Comparison of ENCODE assay signal across 10 mouse cellular contexts in the genomic region with DNA sequence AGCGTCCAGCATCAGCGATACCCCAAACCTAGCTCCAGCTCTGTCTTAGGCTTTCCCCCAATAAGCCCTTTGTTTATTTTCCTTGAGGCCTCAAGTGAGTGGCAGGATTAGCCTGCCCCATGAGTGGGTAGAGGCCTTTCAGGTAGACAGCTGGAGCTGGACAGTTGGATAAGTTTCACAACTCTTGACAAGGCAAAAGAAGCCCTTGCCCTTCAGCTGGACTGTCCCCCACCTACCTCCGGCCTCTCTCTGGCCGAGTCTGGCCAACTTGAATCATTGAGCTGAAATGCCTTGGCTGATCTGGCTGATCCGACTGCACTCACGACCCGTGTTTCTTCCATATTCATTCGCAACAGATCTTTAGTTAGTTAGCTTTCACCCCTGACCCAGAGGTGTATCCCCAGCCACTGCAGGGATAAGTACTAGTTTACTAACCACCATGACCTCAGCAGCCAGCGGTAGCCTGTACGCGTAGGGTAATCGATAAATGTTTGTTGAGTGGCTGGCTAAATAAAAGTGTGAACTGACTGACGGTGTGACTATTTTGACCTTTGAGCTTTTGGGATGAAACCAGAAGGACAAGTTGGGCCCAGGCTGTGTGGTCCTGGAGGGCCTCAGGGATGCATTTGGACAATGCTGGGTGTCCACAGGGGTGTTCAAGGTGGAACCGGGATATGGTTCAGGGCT. TPM values are rescaled to one million over a fixed set of nuclear protein-coding genes. Genes with fewer than 3 reads are reported as not detected.
DNase-seq lines count a peak whose midpoint lies in the region; ATAC-seq and TF ChIP-seq lines count a peak whose summit lies in the region.
"Had no signal": no experiment of that assay in that cellular context is flagged by ENCODE, and none has a peak within 500 bp of the region (broad histone marks: within the 10 kb centered on the region; RNA-seq: fewer than 3 reads in every experiment).

No protein-coding gene starts in this region.

- no peak for TF ChIP-seq CTCF in lung, embryonic 14.5 days (IDR thresholded peaks at IDR 0.05; ENCODE audit: low read depth)

- ATAC-seq in heart, embryonic 11.5 days (replicated peaks; ENCODE audit: insufficient number of reproducible peaks, low FRiP score, low TSS enrichment) = no peak
- ATAC-seq in lung, embryonic 14.5 days (ENCODE audit: insufficient read depth) = 0 out of 2 replicates have a peak, but pooled peaks have one; percentile 10
- peak; percentile 26 for ATAC-seq in intestine, embryonic 15.5 days
- ATAC-seq in stomach, embryonic 15.5 days (ENCODE audit: insufficient read depth, low FRiP score, low read depth) = no peak

- peaks cover 6% of the 10 kb centered on the region for H3K4me1 ChIP-seq in heart, embryonic 11.5 days (ENCODE audit: control insufficient read depth, insufficient read depth, low read length)
- no peaks in the 10 kb centered on the region for H3K4me1 ChIP-seq in lung, embryonic 14.5 days (ENCODE audit: insufficient read depth)
- no peaks in the 10 kb centered on the region for H3K4me1 ChIP-seq in intestine, embryonic 15.5 days (replicated peaks)
- peaks cover 9% of the 10 kb centered on the region; the same call in 1 of the 2 replicates for H3K4me1 ChIP-seq in stomach, embryonic 15.5 days

- no peaks in the 10 kb centered on the region for H3K36me3 ChIP-seq in heart, embryonic 11.5 days (ENCODE audit: control insufficient read depth, insufficient read depth, low read length)
- H3K36me3 ChIP-seq in lung, embryonic 14.5 days (ENCODE audit: insufficient read depth) = no peaks in the 10 kb centered on the region
- no peaks in the 10 kb centered on the region for H3K36me3 ChIP-seq in intestine, embryonic 15.5 days
- no peaks in the 10 kb centered on the region for H3K36me3 ChIP-seq in stomach, embryonic 15.5 days
- H3K36me3 ChIP-seq: forebrain, embryonic 12.5 days had no signal

- H3K4me3 ChIP-seq in heart, embryonic 11.5 days (ENCODE audit: low read depth, low read length) = no peak overlapping the region
- peak overlapping the region; percentile 33 for H3K4me3 ChIP-seq in lung, embryonic 14.5 days (ENCODE audit: low read depth, low read length)
- peak overlapping the region; percentile 37 for H3K4me3 ChIP-seq in intestine, embryonic 15.5 days (replicated peaks)
- peak overlapping the region; percentile 40 for H3K4me3 ChIP-seq in stomach, embryonic 15.5 days (replicated peaks)

- 77% methylated on average over 14 of the region's 14 CpGs for WGBS in heart, embryonic 11.5 days (ENCODE audit: insufficient replicate concordance)
- WGBS in lung, embryonic 14.5 days = 42% methylated on average over 14 of the region's 14 CpGs
- 59% methylated on average over 14 of the region's 14 CpGs for WGBS in intestine, embryonic 15.5 days
- 58% methylated on average over 14 of the region's 14 CpGs for WGBS in stomach, embryonic 15.5 days

- no peak overlapping the region for H3K9ac ChIP-seq in heart, embryonic 11.5 days (ENCODE audit: low read depth, low read length)
- H3K9ac ChIP-seq in lung, embryonic 14.5 days = 0 out of 2 replicates have a peak overlapping the region, but pooled peaks have one; percentile 14
- peak overlapping the region; percentile 29; the same call in 1 of the 2 replicates for H3K9ac ChIP-seq in intestine, embryonic 15.5 days
- H3K9ac ChIP-seq in stomach, embryonic 15.5 days = no peak overlapping the region
- H3K9ac ChIP-seq: forebrain, embryonic 12.5 days had no signal

- no peak for DNase-seq in heart, adult 11 months
- DNase-seq in lung, embryonic 14.5 days = no peak
- no peak for DNase-seq in lung, postnatal 36 days
- no peak for DNase-seq in Muller cell, postnatal 12 days (ENCODE audit: inconsistent ontology term)
- DNase-seq in ovary, adult 18-20 months (ENCODE audit: low spot score) = no peak
- DNase-seq: left cerebral cortex, postnatal 4 days had no signal

- H3K4me2 ChIP-seq in heart, embryonic 11.5 days = peak overlapping the region; percentile 79
- peak overlapping the region; percentile 61 for H3K4me2 ChIP-seq in lung, embryonic 14.5 days
- peak overlapping the region; percentile 61 for H3K4me2 ChIP-seq in intestine, embryonic 15.5 days (replicated peaks)
- H3K4me2 ChIP-seq in stomach, embryonic 15.5 days = peak overlapping the region; percentile 55

- peaks cover 10% of the 10 kb centered on the region for H3K27me3 ChIP-seq in heart, embryonic 11.5 days (ENCODE audit: control insufficient read depth, insufficient read depth, low read length)
- no peaks in the 10 kb centered on the region for H3K27me3 ChIP-seq in lung, embryonic 14.5 days (ENCODE audit: insufficient read depth, low read length)
- 0 out of 2 replicates have a peak, but pooled peaks cover 5% of the 10 kb centered on the region for H3K27me3 ChIP-seq in intestine, embryonic 15.5 days (replicated peaks)
- H3K27me3 ChIP-seq in stomach, embryonic 15.5 days (replicated peaks) = no peaks in the 10 kb centered on the region

- no peak overlapping the region for H3K27ac ChIP-seq in heart, embryonic 11.5 days (ENCODE audit: low read depth, low read length)
- peak overlapping the region; percentile 86 for H3K27ac ChIP-seq in lung, embryonic 14.5 days (ENCODE audit: low read depth)
- H3K27ac ChIP-seq in intestine, embryonic 15.5 days = peak overlapping the region; percentile 86
- peak overlapping the region; percentile 91 for H3K27ac ChIP-seq in stomach, embryonic 15.5 days
- H3K27ac ChIP-seq: forebrain, embryonic 12.5 days had no signal

- H3K9me3 ChIP-seq in heart, embryonic 11.5 days (replicated peaks; ENCODE audit: control insufficient read depth, low read length) = no peaks in the 10 kb centered on the region
- H3K9me3 ChIP-seq in lung, embryonic 14.5 days (ENCODE audit: low read depth, low read length) = no peaks in the 10 kb centered on the region
- H3K9me3 ChIP-seq in intestine, embryonic 15.5 days = no peaks in the 10 kb centered on the region
- H3K9me3 ChIP-seq in stomach, embryonic 15.5 days = no peaks in the 10 kb centered on the region

RNA-seq across cellular contexts. Expression of a gene that starts 0.7 kb away (rescaled TPM):
- 0.16 and 0.45 TPM in 2 replicates for polyA plus RNA-seq in heart, embryonic 11.5 days (2014; fragmentation: Nextera tagmentation; extraction: Ambion mirVana)
- 3.3 and 3.6 TPM in 2 replicates for polyA plus RNA-seq in lung, embryonic 14.5 days (2014; fragmentation: Nextera tagmentation; extraction: Ambion mirVana)
- polyA plus RNA-seq in intestine, embryonic 15.5 days (2015; fragmentation: Nextera tagmentation; extraction: Ambion mirVana) = 10.7 and 14.3 TPM in 2 replicates
- 8.7 and 10.1 TPM in 2 replicates for polyA plus RNA-seq in stomach, embryonic 15.5 days (2015; fragmentation: Nextera tagmentation; extraction: Ambion mirVana)
- polyA plus RNA-seq: forebrain, embryonic 12.5 days had no signal

RNA-seq across cellular contexts. Expression of a gene that starts 17.8 kb away (rescaled TPM):
- 0.31 and 0.39 TPM in 2 replicates for polyA plus RNA-seq in heart, embryonic 11.5 days (2014; fragmentation: Nextera tagmentation; extraction: Ambion mirVana)
- 9.0 and 10.3 TPM in 2 replicates for polyA plus RNA-seq in lung, embryonic 14.5 days (2014; fragmentation: Nextera tagmentation; extraction: Ambion mirVana)
- 73.5 and 80.3 TPM in 2 replicates for polyA plus RNA-seq in intestine, embryonic 15.5 days (2015; fragmentation: Nextera tagmentation; extraction: Ambion mirVana)
- polyA plus RNA-seq in stomach, embryonic 15.5 days (2015; fragmentation: Nextera tagmentation; extraction: Ambion mirVana) = 30.4 and 33.8 TPM in 2 replicates

RNA-seq across cellular contexts. Expression of a gene that starts 54.7 kb away (rescaled TPM):
- polyA plus RNA-seq in heart, embryonic 11.5 days (2014; fragmentation: Nextera tagmentation; extraction: Ambion mirVana) = 34.6 and 40.9 TPM in 2 replicates
- polyA plus RNA-seq in lung, embryonic 14.5 days (2014; fragmentation: Nextera tagmentation; extraction: Ambion mirVana) = 52.7 and 54.2 TPM in 2 replicates
- 22.5 and 23.7 TPM in 2 replicates for polyA plus RNA-seq in intestine, embryonic 15.5 days (2015; fragmentation: Nextera tagmentation; extraction: Ambion mirVana)
- 20.6 and 22.9 TPM in 2 replicates for polyA plus RNA-seq in stomach, embryonic 15.5 days (2015; fragmentation: Nextera tagmentation; extraction: Ambion mirVana)

Comparison
In these comparisons a context has a peak if more than half of its experiments do, and no peak if none do; other contexts are left out.
1. ATAC-seq: peak in lung, embryonic 14.5 days (single experiment) and intestine, embryonic 15.5 days (single experiment); none in heart, embryonic 11.5 days (single experiment) and stomach, embryonic 15.5 days (single experiment).
2. H3K9ac ChIP-seq: peak in lung, embryonic 14.5 days (single experiment) and intestine, embryonic 15.5 days (single experiment); none in heart, embryonic 11.5 days (single experiment) and stomach, embryonic 15.5 days (single experiment).
3. Peak in every context shown above with its lines, with median percentiles within 50 percentile points of each other: H3K4me2 ChIP-seq.